ENCODE assay signal across 9 mouse cellular contexts in the genomic region with DNA sequence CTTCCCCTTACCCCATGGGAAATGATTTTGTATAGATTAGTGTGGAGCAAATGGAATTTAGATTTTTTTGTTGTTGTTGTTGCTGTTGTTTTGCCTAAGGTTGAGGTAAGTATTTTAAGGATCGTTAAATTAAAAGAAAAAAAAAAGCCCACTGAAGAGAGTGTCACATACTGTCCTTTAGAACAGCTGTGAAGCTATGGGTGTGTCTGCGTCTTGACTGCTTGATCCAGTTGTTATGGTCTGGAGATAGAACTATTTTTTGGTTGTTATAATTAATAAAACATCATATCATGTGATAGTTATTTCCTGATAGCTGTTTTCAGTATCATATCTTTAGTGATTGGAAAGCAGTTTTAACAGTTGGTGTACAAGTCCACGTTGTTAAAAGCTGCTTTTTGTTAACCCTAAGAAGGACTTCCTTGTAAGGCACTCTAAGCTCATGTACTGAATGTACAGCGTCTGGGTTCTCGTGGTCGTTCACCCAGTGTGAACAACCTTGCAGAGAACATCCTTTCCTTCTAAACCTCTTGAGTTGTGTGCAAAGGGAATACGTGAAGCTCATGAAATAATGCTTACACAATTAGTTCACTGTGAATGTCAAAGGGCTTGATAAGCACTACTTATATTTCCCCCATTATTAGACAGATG. TPM values are rescaled to one million over a fixed set of nuclear protein-coding genes. Genes with fewer than 3 reads are reported as not detected.
DNase-seq lines count a peak whose midpoint lies in the region; ATAC-seq and TF ChIP-seq lines count a peak whose summit lies in the region.
"Had no signal": no experiment of that assay in that cellular context is flagged by ENCODE, and none has a peak within 500 bp of the region (broad histone marks: within the 10 kb centered on the region; RNA-seq: fewer than 3 reads in every experiment).

No protein-coding gene starts in this region.

- intact Hi-C loops in left cerebral cortex, postnatal 10 days (cut with DNase I): loop anchor here (10.0 kb wide), 2 partner anchors 140 to 260 kb away; no protein-coding TSS in a partner anchor

- TF ChIP-seq CTCF in kidney, postnatal 0 days (IDR thresholded peaks at IDR 0.05; ENCODE audit: low read depth): no peak
- TF ChIP-seq CTCF in intestine, postnatal 0 days (IDR thresholded peaks at IDR 0.05; ENCODE audit: low read depth): no peak

- H3K27me3 ChIP-seq in kidney, postnatal 0 days (ENCODE audit: insufficient read depth, low read length): no peaks in the 10 kb centered on the region
- no peaks in the 10 kb centered on the region for H3K27me3 ChIP-seq in embryonic facial prominence, embryonic 14.5 days (replicated peaks; ENCODE audit: control insufficient read depth, insufficient read depth, low read length)
- no peaks in the 10 kb centered on the region for H3K27me3 ChIP-seq in intestine, postnatal 0 days (replicated peaks; ENCODE audit: control insufficient read depth, insufficient read depth, low read length)
- H3K27me3 ChIP-seq: Patski had no signal

- no peak overlapping the region; the same call in 1 of the 2 replicates for H3K9ac ChIP-seq in kidney, postnatal 0 days (ENCODE audit: low read depth, low read length)
- peak overlapping the region; percentile 96 for H3K9ac ChIP-seq in embryonic facial prominence, embryonic 14.5 days (ENCODE audit: low read depth, low read length)
- peak overlapping the region; percentile 95 for H3K9ac ChIP-seq in intestine, postnatal 0 days (ENCODE audit: low read depth, low read length)

- peak overlapping the region; percentile 90 for H3K4me3 ChIP-seq in kidney, postnatal 0 days (replicated peaks; ENCODE audit: low read depth, low read length)
- H3K4me3 ChIP-seq in embryonic facial prominence, embryonic 14.5 days (ENCODE audit: low read depth, low read length): peak overlapping the region; percentile 96
- peak overlapping the region; percentile 82 for H3K4me3 ChIP-seq in intestine, postnatal 0 days (ENCODE audit: low read depth, low read length)

- no peaks in the 10 kb centered on the region for H3K9me3 ChIP-seq in kidney, postnatal 0 days (replicated peaks; ENCODE audit: low read length)
- H3K9me3 ChIP-seq in embryonic facial prominence, embryonic 14.5 days (ENCODE audit: control insufficient read depth, low read length): 0 out of 2 replicates have a peak, but pooled peaks cover 4% of the 10 kb centered on the region
- H3K9me3 ChIP-seq in intestine, postnatal 0 days (ENCODE audit: control insufficient read depth): no peaks in the 10 kb centered on the region

- 36% methylated on average over 7 of the region's 7 CpGs for WGBS in kidney, postnatal 0 days
- 56% methylated on average over 7 of the region's 7 CpGs for WGBS in embryonic facial prominence, embryonic 14.5 days
- WGBS in intestine, postnatal 0 days: 22% methylated on average over 7 of the region's 7 CpGs

- H3K27ac ChIP-seq in kidney, postnatal 0 days: no peak overlapping the region
- H3K27ac ChIP-seq in embryonic facial prominence, embryonic 14.5 days (replicated peaks; ENCODE audit: low read depth, low read length): peak overlapping the region; percentile 96; the same call in 1 of the 2 replicates
- no peak overlapping the region for H3K27ac ChIP-seq in intestine, postnatal 0 days (ENCODE audit: low read depth, low read length)

- H3K4me2 ChIP-seq in kidney, postnatal 0 days (ENCODE audit: low read length): peak overlapping the region; percentile 55
- peak overlapping the region; percentile 71 for H3K4me2 ChIP-seq in embryonic facial prominence, embryonic 14.5 days (ENCODE audit: low read depth, low read length)
- H3K4me2 ChIP-seq in intestine, postnatal 0 days (replicated peaks; ENCODE audit: low read depth): peak overlapping the region; percentile 82

- no peak for ATAC-seq in kidney, postnatal 0 days (replicated peaks; ENCODE audit: low FRiP score, low read depth)
- ATAC-seq in embryonic facial prominence, embryonic 14.5 days (ENCODE audit: low read depth): no peak
- no peak for ATAC-seq in intestine, postnatal 0 days
- ATAC-seq: Patski had no signal

- H3K4me1 ChIP-seq in kidney, postnatal 0 days (replicated peaks; ENCODE audit: insufficient read depth, low read length): peaks cover 15% of the 10 kb centered on the region; the same call in 1 of the 2 replicates
- H3K4me1 ChIP-seq in embryonic facial prominence, embryonic 14.5 days (ENCODE audit: control insufficient read depth, insufficient read depth, low read length): peaks cover 23% of the 10 kb centered on the region
- 0 out of 2 replicates have a peak, but pooled peaks cover 7% of the 10 kb centered on the region for H3K4me1 ChIP-seq in intestine, postnatal 0 days (replicated peaks; ENCODE audit: control insufficient read depth, insufficient read depth, low read length)

- peaks cover 4% of the 10 kb centered on the region; the same call in 1 of the 2 replicates for H3K36me3 ChIP-seq in kidney, postnatal 0 days (ENCODE audit: insufficient read depth, low read length)
- H3K36me3 ChIP-seq in embryonic facial prominence, embryonic 14.5 days (ENCODE audit: control insufficient read depth, insufficient read depth, low read length): peaks cover 14% of the 10 kb centered on the region
- peaks cover 7% of the 10 kb centered on the region; the same call in 1 of the 2 replicates for H3K36me3 ChIP-seq in intestine, postnatal 0 days (ENCODE audit: control insufficient read depth, insufficient read depth)

- DNase-seq in kidney, postnatal 0 days (ENCODE audit: low spot score): no peak
- DNase-seq in kidney, postnatal 25 days: no peak
- DNase-seq in embryonic facial prominence, embryonic 14.5 days (ENCODE audit: low spot score): no peak
- DNase-seq in neural tube, embryonic 10.5 days (ENCODE audit: extremely low spot score, low spot score): peak; percentile 10
- no peak for DNase-seq in embryo, embryonic 9.5 days (ENCODE audit: extremely low spot score)
- DNase-seq in left cerebral cortex, postnatal 10 days (ENCODE audit: extremely low spot score in 1 of 2, low spot score in 2 of 2): no peak
- DNase-seq in adrenal gland, adult 2 months: no peak

RNA-seq across cellular contexts. Expression of a gene that starts 12.9 kb away (rescaled TPM):
- 119 and 121 TPM in 2 replicates for polyA plus RNA-seq in kidney, postnatal 0 days (2015; fragmentation: Nextera tagmentation; extraction: Ambion mirVana)
- polyA plus RNA-seq in embryonic facial prominence, embryonic 14.5 days (2014; fragmentation: Nextera tagmentation; extraction: Ambion mirVana): 80.5 and 87.2 TPM in 2 replicates
- polyA plus RNA-seq in intestine, postnatal 0 days (2015; fragmentation: Nextera tagmentation; extraction: Ambion mirVana): 65.5 and 75.2 TPM in 2 replicates
- total RNA-seq in left cerebral cortex, postnatal 10 days (2021): 100 to 1,000 TPM in 1 of 2 experiments, 10 to 100 TPM in 1; 92.7 to 103 TPM
- 100 to 1,000 TPM in 1 of 2 experiments, 10 to 100 TPM in 1; 75.5 to 102 TPM for total RNA-seq in adrenal gland, adult 2 months (2021)
- 2.5 and 2.6 TPM in 2 replicates for polyA plus RNA-seq in adrenal gland, adult 2 months (2012; rRNA removed)

RNA-seq across cellular contexts. Expression of a gene that starts 39.1 kb away (rescaled TPM):
- 34.2 and 34.5 TPM in 2 replicates for polyA plus RNA-seq in kidney, postnatal 0 days (2015; fragmentation: Nextera tagmentation; extraction: Ambion mirVana)
- 48.1 and 50.5 TPM in 2 replicates for polyA plus RNA-seq in embryonic facial prominence, embryonic 14.5 days (2014; fragmentation: Nextera tagmentation; extraction: Ambion mirVana)
- polyA plus RNA-seq in intestine, postnatal 0 days (2015; fragmentation: Nextera tagmentation; extraction: Ambion mirVana): 26.1 and 33.3 TPM in 2 replicates
- total RNA-seq in left cerebral cortex, postnatal 10 days (2021): 10 to 100 TPM; 58.6 to 59.2 TPM
- 10 to 100 TPM; 46.0 to 54.5 TPM for total RNA-seq in adrenal gland, adult 2 months (2021)
- 3.1 and 5.0 TPM in 2 replicates for polyA plus RNA-seq in adrenal gland, adult 2 months (2012; rRNA removed)

RNA-seq across cellular contexts. Expression of a gene that starts 39.5 kb away (rescaled TPM):
- 107 and 111 TPM in 2 replicates for polyA plus RNA-seq in kidney, postnatal 0 days (2015; fragmentation: Nextera tagmentation; extraction: Ambion mirVana)
- 90.6 and 93.6 TPM in 2 replicates for polyA plus RNA-seq in embryonic facial prominence, embryonic 14.5 days (2014; fragmentation: Nextera tagmentation; extraction: Ambion mirVana)
- 71.7 and 75.7 TPM in 2 replicates for polyA plus RNA-seq in intestine, postnatal 0 days (2015; fragmentation: Nextera tagmentation; extraction: Ambion mirVana)
- 10 to 100 TPM; 91.5 to 94.5 TPM for total RNA-seq in left cerebral cortex, postnatal 10 days (2021)
- 10 to 100 TPM; 25.6 to 30.8 TPM for total RNA-seq in adrenal gland, adult 2 months (2021)
- polyA plus RNA-seq in adrenal gland, adult 2 months (2012; rRNA removed): 1.3 and 2.9 TPM in 2 replicates

Comparison
In these comparisons a context has a peak if more than half of its experiments do, and no peak if none do; other contexts are left out.
1. RNA of a gene that starts 12.9 kb away (polyA plus RNA-seq): 119 to 121 TPM in kidney, postnatal 0 days, 80.5 to 87.2 TPM in embryonic facial prominence, embryonic 14.5 days and 65.5 to 75.2 TPM in intestine, postnatal 0 days; 2.5 to 2.6 TPM in adrenal gland, adult 2 months; every median in the first group is over 10 times any median in the second.
2. RNA of a gene that starts 39.5 kb away (polyA plus RNA-seq): 107 to 111 TPM in kidney, postnatal 0 days, 90.6 to 93.6 TPM in embryonic facial prominence, embryonic 14.5 days and 71.7 to 75.7 TPM in intestine, postnatal 0 days; 1.3 to 2.9 TPM in adrenal gland, adult 2 months; every median in the first group is over 10 times any median in the second.
3. Peak in every context shown above with its lines, with median percentiles within 50 percentile points of each other: H3K4me2 ChIP-seq and H3K4me3 ChIP-seq.